14 mouse cellular contexts compared by ENCODE assay signal in the genomic region with DNA sequence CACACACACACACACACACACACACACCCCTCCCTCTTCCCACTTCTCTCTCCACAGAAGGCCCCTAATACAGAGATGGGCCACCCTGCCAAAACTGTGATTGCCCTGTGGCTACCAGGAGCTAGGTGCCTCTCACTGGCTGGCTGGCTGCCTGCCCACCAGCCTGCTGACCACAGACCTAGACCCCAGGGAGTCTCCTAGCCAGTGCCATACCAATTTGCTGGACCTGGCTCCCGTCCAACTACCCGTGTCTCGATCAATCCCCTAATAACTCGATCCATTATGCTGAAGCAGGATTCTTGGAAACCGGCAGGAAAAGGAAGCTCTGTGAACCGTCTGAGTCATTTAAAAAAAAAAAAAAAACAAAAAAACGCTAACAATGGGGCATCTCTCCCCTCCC. TPM values are rescaled to one million over a fixed set of nuclear protein-coding genes. Genes with fewer than 3 reads are reported as not detected.
DNase-seq lines count a peak whose midpoint lies in the region; ATAC-seq lines count a peak whose summit lies in the region.
"Had no signal": no experiment of that assay in that cellular context is flagged by ENCODE, and none has a peak within 500 bp of the region (broad histone marks: within the 10 kb centered on the region; RNA-seq: fewer than 3 reads in every experiment).

No protein-coding gene starts in this region.

- no peak overlapping the region for H3K4me3 ChIP-seq in forebrain, embryonic 13.5 days
- H3K4me3 ChIP-seq in forebrain, embryonic 16.5 days (replicated peaks; ENCODE audit: low read length), result no peak overlapping the region
- no peak overlapping the region for H3K4me3 ChIP-seq in midbrain, embryonic 16.5 days (ENCODE audit: low read depth, low read length)
- H3K4me3 ChIP-seq: lung, embryonic 15.5 days; midbrain, embryonic 12.5 days had no signal

- ATAC-seq in forebrain, embryonic 13.5 days, result no peak
- no peak for ATAC-seq in forebrain, embryonic 16.5 days
- ATAC-seq in midbrain, embryonic 16.5 days, result no peak
- ATAC-seq: intestine, postnatal 0 days had no signal

- H3K9ac ChIP-seq in forebrain, embryonic 13.5 days, result no peak overlapping the region
- H3K9ac ChIP-seq in forebrain, embryonic 16.5 days (replicated peaks; ENCODE audit: low read depth, low read length), result no peak overlapping the region
- no peak overlapping the region for H3K9ac ChIP-seq in midbrain, embryonic 16.5 days (ENCODE audit: low read depth, low read length)
- H3K9ac ChIP-seq: lung, embryonic 15.5 days; midbrain, embryonic 12.5 days had no signal

- no peak overlapping the region for H3K4me2 ChIP-seq in forebrain, embryonic 13.5 days
- H3K4me2 ChIP-seq in forebrain, embryonic 16.5 days (ENCODE audit: low read length), result no peak overlapping the region
- no peak overlapping the region for H3K4me2 ChIP-seq in midbrain, embryonic 16.5 days (ENCODE audit: low read length)
- H3K4me2 ChIP-seq: lung, embryonic 15.5 days; midbrain, embryonic 12.5 days had no signal

- H3K4me1 ChIP-seq in forebrain, embryonic 13.5 days, result peaks cover 65% of the 10 kb centered on the region
- H3K4me1 ChIP-seq in forebrain, embryonic 16.5 days (replicated peaks; ENCODE audit: control insufficient read depth, insufficient read depth, low read length), result peaks cover 52% of the 10 kb centered on the region
- peaks cover 55% of the 10 kb centered on the region for H3K4me1 ChIP-seq in midbrain, embryonic 16.5 days (ENCODE audit: control insufficient read depth, insufficient read depth, low read length)

- no peaks in the 10 kb centered on the region for H3K9me3 ChIP-seq in forebrain, embryonic 13.5 days (replicated peaks)
- no peaks in the 10 kb centered on the region for H3K9me3 ChIP-seq in forebrain, embryonic 16.5 days (ENCODE audit: control insufficient read depth, low read length)
- no peaks in the 10 kb centered on the region for H3K9me3 ChIP-seq in midbrain, embryonic 16.5 days (replicated peaks; ENCODE audit: control insufficient read depth, low read length, poor library complexity, severe bottlenecking)
- H3K9me3 ChIP-seq: lung, embryonic 15.5 days; midbrain, embryonic 12.5 days had no signal

- peaks cover 51% of the 10 kb centered on the region for H3K27me3 ChIP-seq in forebrain, embryonic 13.5 days
- no peaks in the 10 kb centered on the region for H3K27me3 ChIP-seq in forebrain, embryonic 16.5 days (replicated peaks; ENCODE audit: control insufficient read depth, insufficient read depth, low read length)
- no peaks in the 10 kb centered on the region for H3K27me3 ChIP-seq in midbrain, embryonic 16.5 days (ENCODE audit: control insufficient read depth, insufficient read depth, low read depth, low read length)
- H3K27me3 ChIP-seq: lung, embryonic 15.5 days had no signal

- DNase-seq in left cerebral cortex, postnatal 4 days, result peak; percentile 63
- DNase-seq in left cerebral cortex, adult 8-10 months (ENCODE audit: low spot score in 2 of 2), result no peak
- peak; percentile 57 for DNase-seq in fibroblast of lung, adult 2 months (ENCODE audit: low read depth)
- no peak for DNase-seq in B cell, adult 2 months
- no peak for DNase-seq in adipocyte (ENCODE audit: low spot score)
- DNase-seq: cerebellum, adult 9-11 months had no signal

- 22% methylated on average over 7 of the region's 7 CpGs for WGBS in forebrain, embryonic 13.5 days
- WGBS in forebrain, embryonic 16.5 days, result 16% methylated on average over 7 of the region's 7 CpGs
- 36% methylated on average over 7 of the region's 7 CpGs for WGBS in midbrain, embryonic 16.5 days

- no peaks in the 10 kb centered on the region for H3K36me3 ChIP-seq in forebrain, embryonic 13.5 days (ENCODE audit: poor library complexity, severe bottlenecking)
- no peaks in the 10 kb centered on the region for H3K36me3 ChIP-seq in forebrain, embryonic 16.5 days (ENCODE audit: control insufficient read depth, insufficient read depth)
- H3K36me3 ChIP-seq in midbrain, embryonic 16.5 days (ENCODE audit: control insufficient read depth, insufficient read depth, low read length), result no peaks in the 10 kb centered on the region
- H3K36me3 ChIP-seq: lung, embryonic 15.5 days; midbrain, embryonic 12.5 days had no signal

- H3K27ac ChIP-seq in forebrain, embryonic 13.5 days, result peak overlapping the region; percentile 14
- H3K27ac ChIP-seq in forebrain, embryonic 16.5 days (ENCODE audit: low read length), result no peak overlapping the region
- peak overlapping the region; percentile 61; the same call in 1 of the 2 replicates for H3K27ac ChIP-seq in midbrain, embryonic 16.5 days (ENCODE audit: low read length)
- H3K27ac ChIP-seq: lung, embryonic 15.5 days; midbrain, embryonic 12.5 days had no signal

- intact Hi-C loops in left cerebral cortex, postnatal 4 days (cut with DNase I), result no loop called here

RNA-seq across cellular contexts. Expression of a gene that starts 22.8 kb away (rescaled TPM):
- 7.9 and 9.1 TPM in 2 replicates for polyA plus RNA-seq in forebrain, embryonic 13.5 days (2015; fragmentation: Nextera tagmentation; extraction: Ambion mirVana)
- 12.4 and 14.7 TPM in 2 replicates for polyA plus RNA-seq in forebrain, embryonic 16.5 days (2015; fragmentation: Nextera tagmentation; extraction: Ambion mirVana)
- total RNA-seq in left cerebral cortex, postnatal 4 days (2021), result 100 to 1,000 TPM in 1 of 2 experiments, 10 to 100 TPM in 1; 96.9 to 103 TPM
- 10 to 100 TPM; 44.2 to 56.5 (median 50.2) TPM for total RNA-seq in left cerebral cortex, adult 8-10 months (2022)
- polyA plus RNA-seq in midbrain, embryonic 16.5 days (2015; fragmentation: Nextera tagmentation; extraction: Ambion mirVana), result 10.0 and 11.5 TPM in 2 replicates

RNA-seq across cellular contexts. Expression of a gene that starts 41.7 kb away (rescaled TPM):
- polyA plus RNA-seq in forebrain, embryonic 13.5 days (2015; fragmentation: Nextera tagmentation; extraction: Ambion mirVana), result 0.66 and 1.0 TPM in 2 replicates
- polyA plus RNA-seq in forebrain, embryonic 16.5 days (2015; fragmentation: Nextera tagmentation; extraction: Ambion mirVana), result 0.36 TPM in 1 of 2 replicates, not detected in the other
- total RNA-seq in left cerebral cortex, postnatal 4 days (2021), result not detected
- not detected for total RNA-seq in left cerebral cortex, adult 8-10 months (2022)
- polyA plus RNA-seq in midbrain, embryonic 16.5 days (2015; fragmentation: Nextera tagmentation; extraction: Ambion mirVana), result 0.29 and 0.88 TPM in 2 replicates
- total RNA-seq: gastrocnemius, adult 8-10 months; left cerebral cortex, postnatal 14 days had no signal

RNA-seq across cellular contexts. Expression of a gene that starts 43.6 kb away (rescaled TPM):
- 0.57 and 0.82 TPM in 2 replicates for polyA plus RNA-seq in forebrain, embryonic 13.5 days (2015; fragmentation: Nextera tagmentation; extraction: Ambion mirVana)
- 0.80 and 0.88 TPM in 2 replicates for polyA plus RNA-seq in forebrain, embryonic 16.5 days (2015; fragmentation: Nextera tagmentation; extraction: Ambion mirVana)
- total RNA-seq in left cerebral cortex, postnatal 4 days (2021), result 1 to 10 TPM in 1 of 2 experiments, under 1 TPM in 1; 0.70 to 1.6 TPM
- 1 to 10 TPM in 1 of 4 experiments, under 1 TPM in 3; 0.76 to 2.1 (median 0.87) TPM for total RNA-seq in left cerebral cortex, adult 8-10 months (2022)
- 1.5 TPM in 2 replicates for polyA plus RNA-seq in midbrain, embryonic 16.5 days (2015; fragmentation: Nextera tagmentation; extraction: Ambion mirVana)
- total RNA-seq: gastrocnemius, adult 8-10 months had no signal
- polyA plus RNA-seq: intestine, postnatal 0 days had no signal

RNA-seq across cellular contexts. Expression of a gene that starts 44.7 kb away (rescaled TPM):
- not detected in 2 replicates for polyA plus RNA-seq in forebrain, embryonic 13.5 days (2015; fragmentation: Nextera tagmentation; extraction: Ambion mirVana)
- 0.39 TPM in 1 of 2 replicates, not detected in the other for polyA plus RNA-seq in forebrain, embryonic 16.5 days (2015; fragmentation: Nextera tagmentation; extraction: Ambion mirVana)
- total RNA-seq in left cerebral cortex, postnatal 4 days (2021), result 10 to 100 TPM in 1 of 2 experiments, 1 to 10 TPM in 1; 8.1 to 16.4 TPM
- total RNA-seq in left cerebral cortex, adult 8-10 months (2022), result not detected
- 0.23 TPM in 1 of 2 replicates, not detected in the other for polyA plus RNA-seq in midbrain, embryonic 16.5 days (2015; fragmentation: Nextera tagmentation; extraction: Ambion mirVana)
- polyA plus RNA-seq: midbrain, embryonic 12.5 days had no signal

Comparison
In these comparisons a context has a peak if more than half of its experiments do, and no peak if none do; other contexts are left out.
1. DNase-seq: peak in left cerebral cortex, postnatal 4 days (single experiment) and fibroblast of lung, adult 2 months (single experiment); none in left cerebral cortex, adult 8-10 months (0 of 2), B cell, adult 2 months (0 of 2) and adipocyte (single experiment).